Mouse (Mus musculus): ENCODE data around the gene Zfp719. TPM values are rescaled to one million over a fixed set of nuclear protein-coding genes. Genes with fewer than 3 reads are reported as not detected.
A peak's percentile ranks its signal among the peaks of the same experiment; 100 is the strongest.

The Zfp719 gene
- polyA plus RNA-seq, 1 experiment from 2014 or later, result 18.4 TPM

- Histone ChIP-seq H3K9me3 (ENCODE audit: control insufficient read depth, low read length) (no peaks in the 10 kb centered on the region), H3K4me1 (ENCODE audit: control insufficient read depth, insufficient read depth, low read length) (peaks cover 4% of the 10 kb centered on the region), H3K27me3 (ENCODE audit: control insufficient read depth, insufficient read depth, low read length) (no peaks in the 10 kb centered on the region), H3K9ac (ENCODE audit: low read length) (no peak overlapping the region), H3K36me3 (ENCODE audit: control insufficient read depth, insufficient read depth, low read length) (peaks cover 16% of the 10 kb centered on the region), H3K27ac (ENCODE audit: low read depth, low read length) (no peak overlapping the region), H3K4me3 (ENCODE audit: low read depth, low read length) (no peak overlapping the region), H3K4me2 (ENCODE audit: low read depth) (no peak overlapping the region)
- WGBS, result 92% methylated on average over 5 of the region's 5 CpGs
- DNase-seq (ENCODE audit: low spot score) (no peak), ATAC-seq (ENCODE audit: insufficient read depth, low FRiP score, low TSS enrichment) (no peak)
These were observed 5.4 kb downstream of the Zfp719 start for GRCm38 (mm10) chr7:43584790-43585189.

- DNase-seq (ENCODE audit: low spot score) (no peak), ATAC-seq (ENCODE audit: insufficient read depth, low FRiP score, low TSS enrichment) (no peak)
- Histone ChIP-seq H3K36me3 (ENCODE audit: control insufficient read depth, insufficient read depth, low read length) (no peaks in the 10 kb centered on the region), H3K27me3 (ENCODE audit: control insufficient read depth, insufficient read depth, low read length) (no peaks in the 10 kb centered on the region), H3K4me2 (ENCODE audit: low read depth) (0 out of 2 replicates have a peak overlapping the region, but pooled peaks have one; percentile 3), H3K4me1 (ENCODE audit: control insufficient read depth, insufficient read depth, low read length) (no peaks in the 10 kb centered on the region; the same call in 1 of the 2 replicates), H3K4me3 (ENCODE audit: low read depth, low read length) (no peak overlapping the region), H3K27ac (ENCODE audit: low read depth, low read length) (no peak overlapping the region), H3K9me3 (ENCODE audit: control insufficient read depth, low read length) (no peaks in the 10 kb centered on the region), H3K9ac (ENCODE audit: low read length) (no peak overlapping the region)
- 30% methylated on average over 5 of the region's 5 CpGs for WGBS
These were observed 22.5 kb downstream of the Zfp719 start for GRCm38 (mm10) chr7:43601884-43602283.

GRCm38 (mm10) chr7:43606896-43607742 lies 27.7 kb downstream of the Zfp719 start, which contains the start of gene Zfp819:
Gene Zfp819 (plus strand): TSS chr7:43607169.
- Histone ChIP-seq H3K4me1 (ENCODE audit: control insufficient read depth, insufficient read depth, low read length) (no peaks in the 10 kb centered on the region), H3K9ac (ENCODE audit: low read length) (peak within 1 kb of the TSS; percentile 49), H3K9me3 (ENCODE audit: control insufficient read depth, low read length) (no peaks in the 10 kb centered on the region), H3K4me3 (ENCODE audit: low read depth, low read length) (peak within 1 kb of the TSS; percentile 37), H3K4me2 (ENCODE audit: low read depth) (peak within 1 kb of the TSS; percentile 70), H3K27me3 (ENCODE audit: control insufficient read depth, insufficient read depth, low read length) (no peaks in the 10 kb centered on the region), H3K27ac (ENCODE audit: low read depth, low read length) (no peak within 1 kb of the TSS), H3K36me3 (ENCODE audit: control insufficient read depth, insufficient read depth, low read length) (no peaks in the 10 kb centered on the region)
- WGBS, result 19% methylated on average over 41 of the region's 41 CpGs
- peak; percentile 77 for ATAC-seq (ENCODE audit: insufficient read depth, low FRiP score, low TSS enrichment)
- DNase-seq (ENCODE audit: low spot score), result peak; percentile 80

- no peak for ATAC-seq (ENCODE audit: insufficient read depth, low FRiP score, low TSS enrichment)
- no peaks in the 10 kb centered on the region for H3K4me1 ChIP-seq (ENCODE audit: control insufficient read depth, insufficient read depth, low read length)
- no peak overlapping the region for H3K4me3 ChIP-seq (ENCODE audit: low read depth, low read length)
- 51% methylated on average over 5 of the region's 5 CpGs for WGBS
- H3K4me2 ChIP-seq (ENCODE audit: low read depth), result peak overlapping the region; percentile 70
- no peaks in the 10 kb centered on the region for H3K9me3 ChIP-seq (ENCODE audit: control insufficient read depth, low read length)
- no peaks in the 10 kb centered on the region for H3K36me3 ChIP-seq (ENCODE audit: control insufficient read depth, insufficient read depth, low read length)
- no peak for DNase-seq (ENCODE audit: low spot score)
- no peak overlapping the region for H3K9ac ChIP-seq (ENCODE audit: low read length)
- no peaks in the 10 kb centered on the region for H3K27me3 ChIP-seq (ENCODE audit: control insufficient read depth, insufficient read depth, low read length)
- H3K27ac ChIP-seq (ENCODE audit: low read depth, low read length), result no peak overlapping the region
These were observed 28.4 kb downstream of the Zfp719 start for GRCm38 (mm10) chr7:43607743-43608287.

- Histone ChIP-seq H3K4me1 (ENCODE audit: control insufficient read depth, insufficient read depth, low read length) (no peaks in the 10 kb centered on the region), H3K4me3 (ENCODE audit: low read depth, low read length) (no peak overlapping the region), H3K27ac (ENCODE audit: low read depth, low read length) (no peak overlapping the region), H3K27me3 (ENCODE audit: control insufficient read depth, insufficient read depth, low read length) (no peaks in the 10 kb centered on the region), H3K4me2 (ENCODE audit: low read depth) (no peak overlapping the region), H3K36me3 (ENCODE audit: control insufficient read depth, insufficient read depth, low read length) (no peaks in the 10 kb centered on the region), H3K9me3 (ENCODE audit: control insufficient read depth, low read length) (no peaks in the 10 kb centered on the region), H3K9ac (ENCODE audit: low read length) (no peak overlapping the region)
- no peak for DNase-seq (ENCODE audit: low spot score)
- ATAC-seq (ENCODE audit: insufficient read depth, low FRiP score, low TSS enrichment), result no peak
- WGBS, result 80% methylated on average over 7 of the region's 7 CpGs
These were observed 29.0 kb downstream of the Zfp719 start for GRCm38 (mm10) chr7:43608316-43608824.

- no peaks in the 10 kb centered on the region for H3K36me3 ChIP-seq (ENCODE audit: control insufficient read depth, insufficient read depth, low read length)
- H3K9me3 ChIP-seq (ENCODE audit: control insufficient read depth, low read length), result no peaks in the 10 kb centered on the region
- H3K27me3 ChIP-seq (ENCODE audit: control insufficient read depth, insufficient read depth, low read length), result no peaks in the 10 kb centered on the region
- no peak overlapping the region for H3K4me2 ChIP-seq (ENCODE audit: low read depth)
- 89% methylated on average over 14 of the region's 14 CpGs for whole genome bisulfite sequencing
- no peak overlapping the region for H3K9ac ChIP-seq (ENCODE audit: low read length)
- DNase-seq (ENCODE audit: low spot score), result no peak
- H3K4me1 ChIP-seq (ENCODE audit: control insufficient read depth, insufficient read depth, low read length), result no peaks in the 10 kb centered on the region
- ATAC-seq (ENCODE audit: insufficient read depth, low FRiP score, low TSS enrichment), result no peak
- no peak overlapping the region for H3K4me3 ChIP-seq (ENCODE audit: low read depth, low read length)
- H3K27ac ChIP-seq (ENCODE audit: low read depth, low read length), result no peak overlapping the region
These were observed 34.6 kb downstream of the Zfp719 start for GRCm38 (mm10) chr7:43613816-43614551.

- Histone ChIP-seq H3K9ac (ENCODE audit: low read length) (no peak overlapping the region), H3K4me3 (ENCODE audit: low read depth, low read length) (no peak overlapping the region), H3K4me1 (ENCODE audit: control insufficient read depth, insufficient read depth, low read length) (no peaks in the 10 kb centered on the region), H3K27me3 (ENCODE audit: control insufficient read depth, insufficient read depth, low read length) (no peaks in the 10 kb centered on the region), H3K27ac (ENCODE audit: low read depth, low read length) (no peak overlapping the region), H3K9me3 (ENCODE audit: control insufficient read depth, low read length) (no peaks in the 10 kb centered on the region), H3K36me3 (ENCODE audit: control insufficient read depth, insufficient read depth, low read length) (no peaks in the 10 kb centered on the region), H3K4me2 (ENCODE audit: low read depth) (no peak overlapping the region)
- ATAC-seq (ENCODE audit: insufficient read depth, low FRiP score, low TSS enrichment), result no peak
- 80% methylated on average over 7 of the region's 7 CpGs for WGBS
- DNase-seq (ENCODE audit: low spot score), result no peak
These were observed 43.5 kb downstream of the Zfp719 start for GRCm38 (mm10) chr7:43622927-43623326.

- no peaks in the 10 kb centered on the region for H3K9me3 ChIP-seq (ENCODE audit: control insufficient read depth, low read length)
- no peaks in the 10 kb centered on the region for H3K27me3 ChIP-seq (ENCODE audit: control insufficient read depth, insufficient read depth, low read length)
- ATAC-seq (ENCODE audit: insufficient read depth, low FRiP score, low TSS enrichment) (no peak), DNase-seq (ENCODE audit: low spot score) (peak; percentile 37)
- WGBS, result 12% methylated on average over 10 of the region's 10 CpGs
- no peak overlapping the region for H3K4me3 ChIP-seq (ENCODE audit: low read depth, low read length)
- no peak overlapping the region for H3K27ac ChIP-seq (ENCODE audit: low read depth, low read length)
- H3K9ac ChIP-seq (ENCODE audit: low read length), result no peak overlapping the region
- H3K4me1 ChIP-seq (ENCODE audit: control insufficient read depth, insufficient read depth, low read length), result no peaks in the 10 kb centered on the region
- no peak overlapping the region; the same call in 1 of the 2 replicates for H3K4me2 ChIP-seq (ENCODE audit: low read depth)
- H3K36me3 ChIP-seq (ENCODE audit: control insufficient read depth, insufficient read depth, low read length), result no peaks in the 10 kb centered on the region
These were observed 44.4 kb downstream of the Zfp719 start for GRCm38 (mm10) chr7:43623819-43624218.

All from neural tube, embryonic 11.5 days (tissue).